Mouse (Mus musculus): ENCODE results near the gene Slc35f2. TPM values are rescaled to one million over a fixed set of nuclear protein-coding genes. Genes with fewer than 3 reads are reported as not detected.

The Slc35f2 gene
- polyA plus RNA-seq, 1 experiment from 2014 or later, result 6.5 TPM

- Histone ChIP-seq H3K9ac (ENCODE audit: low read length) (no peak overlapping the region), H3K36me3 (ENCODE audit: control insufficient read depth, insufficient read depth, low read length) (no peaks in the 10 kb centered on the region), H3K27ac (replicated peaks) (0 out of 2 replicates have a peak overlapping the region, but pooled peaks have one; percentile 14), H3K4me3 (ENCODE audit: low read depth, low read length) (no peak overlapping the region), H3K4me1 (replicated peaks; ENCODE audit: control insufficient read depth, insufficient read depth) (no peaks in the 10 kb centered on the region), H3K4me2 (replicated peaks; ENCODE audit: low read depth) (no peak overlapping the region), H3K9me3 (ENCODE audit: control insufficient read depth, low read length) (no peaks in the 10 kb centered on the region), H3K27me3 (ENCODE audit: control insufficient read depth, insufficient read depth, low read length) (no peaks in the 10 kb centered on the region)
- WGBS, result 75% methylated on average over 1 of the region's 1 CpGs
- ATAC-seq (ENCODE audit: low FRiP score, low TSS enrichment) (no peak), DNase-seq (ENCODE audit: low spot score) (no peak)
- TF ChIP-seq EP300 (optimal IDR thresholded peaks at IDR 0.05) (no peak), CTCF (IDR thresholded peaks at IDR 0.05; ENCODE audit: low read depth) (no peak)
Measured at GRCm38 (mm10) chr9:53853672-53854071, 82.3 kb downstream of the Slc35f2 start.

- WGBS, result 53% methylated on average over 1 of the region's 1 CpGs
Measured at GRCm38 (mm10) chr9:53854525-53854924, 83.2 kb downstream of the Slc35f2 start.

GRCm38 (mm10) chr9:53857864-53858263 is 86.5 kb downstream of the Slc35f2 start:
- no peak for ATAC-seq (ENCODE audit: low FRiP score, low TSS enrichment)
- no peak overlapping the region for H3K9ac ChIP-seq (ENCODE audit: low read length)
- no peaks in the 10 kb centered on the region for H3K9me3 ChIP-seq (ENCODE audit: control insufficient read depth, low read length)
- H3K27ac ChIP-seq (replicated peaks), result no peak overlapping the region
- no peak for TF ChIP-seq CTCF (IDR thresholded peaks at IDR 0.05; ENCODE audit: low read depth)
- no peak for TF ChIP-seq EP300 (optimal IDR thresholded peaks at IDR 0.05)
- no peaks in the 10 kb centered on the region for H3K4me1 ChIP-seq (replicated peaks; ENCODE audit: control insufficient read depth, insufficient read depth)
- H3K27me3 ChIP-seq (ENCODE audit: control insufficient read depth, insufficient read depth, low read length), result no peaks in the 10 kb centered on the region
- H3K4me3 ChIP-seq (ENCODE audit: low read depth, low read length), result no peak overlapping the region
- H3K36me3 ChIP-seq (ENCODE audit: control insufficient read depth, insufficient read depth, low read length), result no peaks in the 10 kb centered on the region
- DNase-seq (ENCODE audit: low spot score), result no peak
- WGBS, result 67% methylated on average over 5 of the region's 5 CpGs
- no peak overlapping the region for H3K4me2 ChIP-seq (replicated peaks; ENCODE audit: low read depth)

More at GRCm38 (mm10) chr9:53854525-53854924, 83.2 kb downstream of the Slc35f2 start:
- TF ChIP-seq CTCF (IDR thresholded peaks at IDR 0.05; ENCODE audit: low read depth), result no peak
- no peak for TF ChIP-seq EP300 (optimal IDR thresholded peaks at IDR 0.05)
- ATAC-seq (ENCODE audit: low FRiP score, low TSS enrichment) (no peak), DNase-seq (ENCODE audit: low spot score) (no peak)
- Histone ChIP-seq H3K27me3 (ENCODE audit: control insufficient read depth, insufficient read depth, low read length) (no peaks in the 10 kb centered on the region), H3K4me3 (ENCODE audit: low read depth, low read length) (no peak overlapping the region), H3K4me1 (replicated peaks; ENCODE audit: control insufficient read depth, insufficient read depth) (no peaks in the 10 kb centered on the region), H3K9ac (ENCODE audit: low read length) (no peak overlapping the region), H3K27ac (replicated peaks) (no peak overlapping the region), H3K4me2 (replicated peaks; ENCODE audit: low read depth) (no peak overlapping the region), H3K9me3 (ENCODE audit: control insufficient read depth, low read length) (no peaks in the 10 kb centered on the region), H3K36me3 (ENCODE audit: control insufficient read depth, insufficient read depth, low read length) (no peaks in the 10 kb centered on the region)

Other genes with a start within 250 kb of the Slc35f2 start
- 6.7 and 7.5 TPM in 2 replicates for gene Atm, start 234.8 kb upstream of the Slc35f2 start, polyA plus RNA-seq (2015; fragmentation: Nextera tagmentation; extraction: Ambion mirVana)
- 4.9 and 5.1 TPM in 2 replicates for gene Npat, start 234.5 kb upstream of the Slc35f2 start, polyA plus RNA-seq (2015; fragmentation: Nextera tagmentation; extraction: Ambion mirVana)
- gene Acat1, start 161.2 kb upstream of the Slc35f2 start, polyA plus RNA-seq (2015; fragmentation: Nextera tagmentation; extraction: Ambion mirVana), result 113 and 115 TPM in 2 replicates
- gene Cul5, start 101.5 kb upstream of the Slc35f2 start, polyA plus RNA-seq (2015; fragmentation: Nextera tagmentation; extraction: Ambion mirVana), result 18.5 and 18.8 TPM in 2 replicates
- 0.15 and 0.23 TPM in 2 replicates for gene Rab39, start 65.3 kb upstream of the Slc35f2 start, polyA plus RNA-seq (2015; fragmentation: Nextera tagmentation; extraction: Ambion mirVana)
- 0.30 and 0.80 TPM in 2 replicates for gene Sln, start 78.6 kb downstream of the Slc35f2 start, polyA plus RNA-seq (2015; fragmentation: Nextera tagmentation; extraction: Ambion mirVana)
- gene Elmod1, start 203.8 kb downstream of the Slc35f2 start, polyA plus RNA-seq (2015; fragmentation: Nextera tagmentation; extraction: Ambion mirVana), result 9.2 and 10.5 TPM in 2 replicates